Mouse (Mus musculus): ENCODE measurements around the gene C8a.

Gene C8a

GRCm38 (mm10) chr4:104842204-104842603 is 34.0 kb downstream of the C8a start:
- DNase-seq (ENCODE audit: low spot score in 2 of 2), result no peak

- DNase-seq (ENCODE audit: low spot score in 2 of 2), result no peak
Measured at GRCm38 (mm10) chr4:104838342-104838741, 37.9 kb downstream of the C8a start.

DNA sequence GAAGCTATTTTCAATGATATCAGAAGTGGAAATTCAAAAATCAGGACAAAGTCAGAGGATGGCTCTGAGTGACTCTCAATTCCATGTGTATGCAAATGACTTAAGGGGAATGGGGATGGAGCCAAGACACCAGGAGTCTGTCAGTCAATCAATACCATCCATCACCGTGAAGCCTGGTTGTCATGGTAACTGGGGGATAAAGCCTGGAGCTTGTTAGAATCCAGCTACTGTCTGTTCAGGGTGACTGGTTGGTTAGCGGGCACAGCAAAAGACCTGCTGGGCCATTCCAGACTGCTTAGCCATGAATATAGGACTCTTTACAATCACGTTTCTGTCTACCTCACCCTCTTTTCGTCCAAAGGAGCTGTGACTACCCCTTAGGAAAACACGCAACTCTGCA is 41.1 kb downstream of the C8a start:
- DNase-seq (ENCODE audit: low spot score in 2 of 2), result no peak

- DNase-seq (ENCODE audit: low spot score in 2 of 2), result peak in 1 of 2 experiments; percentile 15
Measured at GRCm38 (mm10) chr4:104828939-104829338, 47.3 kb downstream of the C8a start.

- DNase-seq (ENCODE audit: low spot score in 2 of 2), result no peak
Measured at GRCm38 (mm10) chr4:104824381-104825077, 51.7 kb downstream of the C8a start.

DNA sequence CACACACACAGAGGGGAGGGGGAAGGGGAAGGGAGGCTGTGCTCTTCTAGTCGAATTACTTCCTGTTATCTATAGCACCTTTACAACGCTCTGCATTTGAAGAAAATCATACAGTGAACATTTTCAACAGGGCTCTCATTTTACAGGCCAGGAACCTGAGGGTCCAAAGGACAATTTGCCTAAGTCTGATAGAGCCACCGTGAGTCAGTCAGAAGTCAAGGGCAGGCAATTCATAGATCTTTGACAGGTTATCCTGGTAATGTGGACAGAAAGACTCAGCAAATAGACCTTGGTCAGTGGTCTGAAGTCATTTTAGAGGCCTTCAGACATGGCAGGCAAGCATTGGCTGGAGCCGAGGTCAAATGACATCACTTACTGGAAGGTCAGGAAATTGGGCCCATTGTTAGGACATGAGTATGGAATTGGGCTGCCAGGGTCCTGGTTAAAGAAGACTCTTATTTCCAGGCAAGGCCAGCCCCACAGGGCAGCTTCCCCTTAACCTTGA is 52.5 kb downstream of the C8a start:
- DNase-seq (ENCODE audit: low spot score in 2 of 2), result no peak

- no peak for DNase-seq (ENCODE audit: low spot score in 2 of 2)
Measured at GRCm38 (mm10) chr4:104819891-104820290, 56.3 kb downstream of the C8a start.

GRCm38 (mm10) chr4:104818986-104819385 is 57.2 kb downstream of the C8a start:
- DNase-seq (ENCODE audit: low spot score in 2 of 2), result no peak

DNA sequence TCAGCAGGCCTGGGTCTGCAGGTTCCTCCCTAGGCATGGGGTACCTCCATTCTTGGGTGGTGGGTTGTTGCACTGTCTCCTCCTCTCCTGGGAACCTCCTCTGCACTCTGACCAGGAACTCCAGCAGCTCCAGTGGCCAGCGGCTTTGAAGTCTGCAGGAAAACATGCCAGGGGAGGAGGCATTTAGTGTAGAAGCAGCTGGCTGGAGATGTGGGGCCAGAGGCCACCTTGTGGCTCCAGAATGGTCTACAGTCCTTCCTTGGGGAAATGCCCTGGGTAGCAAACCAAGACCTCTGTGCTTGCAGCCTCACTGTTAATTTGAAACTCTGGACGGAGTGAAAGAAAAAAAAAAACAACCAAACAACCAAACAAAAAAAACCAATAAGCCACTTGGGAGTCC is 58.7 kb downstream of the C8a start:
- DNase-seq (ENCODE audit: low spot score in 2 of 2), result no peak

GRCm38 (mm10) chr4:104816519-104817232 is 59.5 kb downstream of the C8a start:
- no peak for DNase-seq (ENCODE audit: low spot score in 2 of 2)

DNA sequence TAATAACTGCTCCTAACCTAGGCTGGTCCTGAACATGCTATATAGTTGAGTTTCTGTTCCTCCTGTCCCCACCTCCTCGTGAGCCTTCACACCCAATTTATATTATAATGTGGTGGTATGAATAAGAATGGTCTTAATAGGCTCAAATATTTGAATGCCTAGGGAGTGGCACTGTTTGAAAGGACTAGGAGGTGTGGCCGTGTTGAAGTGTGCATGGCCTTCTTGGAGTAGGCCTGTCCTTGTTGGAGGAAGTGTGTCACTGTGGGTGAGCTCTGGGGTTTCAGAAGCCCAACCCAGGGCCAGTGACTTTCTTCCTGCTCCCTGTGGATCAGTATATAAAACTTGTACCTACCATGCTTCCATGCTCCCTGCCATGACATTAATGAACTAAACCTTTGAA is 62.6 kb downstream of the C8a start:
- no peak for DNase-seq (ENCODE audit: low spot score in 2 of 2)

DNA sequence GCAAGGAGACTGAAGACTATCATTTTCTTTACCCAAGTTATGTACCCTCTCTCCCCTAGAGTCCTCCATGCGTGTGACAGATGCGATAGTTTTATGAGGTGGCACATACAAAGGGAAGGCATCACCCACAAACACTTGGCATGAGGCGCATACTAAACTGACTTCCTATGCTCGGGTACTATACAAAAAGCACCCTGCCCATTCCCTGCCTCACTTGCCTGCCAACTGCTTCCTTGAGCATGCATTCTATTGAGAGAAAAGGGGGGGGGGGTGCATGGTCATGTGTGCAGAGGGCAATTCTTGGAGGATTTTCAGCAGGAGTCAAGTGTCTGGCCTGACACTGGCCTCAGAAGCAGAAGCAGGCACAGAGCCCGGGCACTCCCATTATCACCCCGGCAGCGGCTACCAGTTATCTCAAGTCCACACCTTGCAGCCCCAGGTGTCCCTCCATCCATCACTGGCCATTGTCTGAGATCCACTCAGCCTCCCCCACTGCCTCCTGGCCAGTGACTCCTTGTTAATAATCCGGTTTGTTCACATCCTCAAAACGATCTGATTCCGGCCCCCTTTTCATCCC is 65.4 kb downstream of the C8a start:
- DNase-seq (ENCODE audit: low spot score in 2 of 2), result no peak

GRCm38 (mm10) chr4:104805414-104806257 is 70.6 kb downstream of the C8a start:
- no peak for DNase-seq (ENCODE audit: low spot score in 2 of 2)

DNA sequence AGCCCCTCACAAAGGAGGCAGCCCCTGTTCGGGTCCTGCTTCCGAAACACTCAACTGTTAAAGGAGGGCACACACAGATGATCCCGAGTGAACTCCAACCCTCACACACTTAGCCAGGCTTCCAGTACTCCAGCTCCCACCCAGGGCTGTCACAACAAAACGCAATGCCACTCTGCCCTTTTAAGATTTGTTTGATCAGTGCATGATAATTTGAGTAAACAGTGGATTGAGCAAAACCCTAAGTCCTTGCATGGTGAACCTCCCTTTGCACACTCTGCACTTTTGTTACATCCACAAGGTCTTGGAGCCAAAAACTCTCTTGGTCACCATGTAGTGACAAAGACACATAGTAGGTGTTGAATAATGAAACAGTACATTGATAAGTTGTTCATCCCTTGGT is 72.1 kb downstream of the C8a start:
- DNase-seq (ENCODE audit: low spot score in 2 of 2), result no peak

DNA sequence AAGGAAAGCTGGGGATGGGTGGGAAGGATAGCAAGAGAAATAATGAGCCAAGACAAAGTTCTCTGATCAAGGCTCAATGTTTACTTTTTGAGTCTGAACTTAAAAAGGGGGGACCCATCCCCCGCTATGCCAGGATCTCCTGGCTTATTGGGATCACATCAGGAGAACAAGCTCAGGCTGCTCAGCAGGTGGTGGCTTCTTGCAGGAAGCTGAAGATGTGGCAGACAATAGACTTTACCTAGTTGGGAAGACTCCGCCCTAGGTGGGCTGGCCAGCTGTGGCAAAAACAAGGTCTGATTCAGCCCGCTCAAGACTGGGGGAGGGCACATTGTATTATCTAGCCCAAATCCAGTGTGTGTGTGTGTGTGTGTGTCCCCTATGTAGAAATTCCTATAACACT is 74.6 kb downstream of the C8a start:
- no peak for DNase-seq (ENCODE audit: low spot score in 2 of 2)

DNA sequence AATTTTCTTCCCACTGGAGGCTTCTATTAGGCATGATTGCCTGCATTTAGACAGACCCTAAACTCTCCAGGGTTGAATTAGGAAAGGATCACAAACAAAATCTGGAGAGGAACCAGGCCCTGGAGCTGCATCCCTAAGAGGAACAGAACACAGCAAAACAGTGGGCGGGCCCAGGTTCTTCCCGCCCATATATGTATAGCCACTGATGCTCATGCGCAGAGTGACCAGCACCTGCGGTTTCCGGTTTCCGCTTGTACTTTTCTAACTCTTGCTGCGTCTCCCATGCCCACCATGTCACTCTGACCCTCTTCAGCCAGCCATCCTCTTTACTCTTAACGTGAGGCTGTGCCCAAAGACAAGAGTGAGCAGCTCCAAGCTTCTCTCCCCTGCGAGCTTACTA is 77.2 kb downstream of the C8a start:
- no peak for DNase-seq (ENCODE audit: low spot score in 2 of 2)

DNA sequence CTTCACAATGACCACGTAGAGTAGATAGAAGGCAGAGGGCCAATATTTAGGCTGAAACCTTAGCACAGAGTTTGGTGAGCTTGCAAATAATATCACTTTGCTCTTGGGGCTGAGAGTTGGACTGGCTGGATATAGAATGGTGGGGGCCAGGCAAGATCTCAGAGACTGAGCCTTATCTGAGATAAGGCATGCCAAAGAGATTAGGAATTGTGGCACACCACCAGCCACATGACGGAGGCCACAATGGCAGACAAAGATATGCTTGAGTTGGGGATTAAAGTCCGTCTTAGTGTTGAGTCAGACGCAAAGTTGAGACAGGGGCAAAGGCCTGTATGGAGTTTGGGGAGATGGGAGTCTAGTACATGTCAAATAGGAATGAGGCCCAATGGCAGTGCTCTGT is 84.1 kb downstream of the C8a start:
- no peak for DNase-seq (ENCODE audit: low spot score in 2 of 2)

DNA sequence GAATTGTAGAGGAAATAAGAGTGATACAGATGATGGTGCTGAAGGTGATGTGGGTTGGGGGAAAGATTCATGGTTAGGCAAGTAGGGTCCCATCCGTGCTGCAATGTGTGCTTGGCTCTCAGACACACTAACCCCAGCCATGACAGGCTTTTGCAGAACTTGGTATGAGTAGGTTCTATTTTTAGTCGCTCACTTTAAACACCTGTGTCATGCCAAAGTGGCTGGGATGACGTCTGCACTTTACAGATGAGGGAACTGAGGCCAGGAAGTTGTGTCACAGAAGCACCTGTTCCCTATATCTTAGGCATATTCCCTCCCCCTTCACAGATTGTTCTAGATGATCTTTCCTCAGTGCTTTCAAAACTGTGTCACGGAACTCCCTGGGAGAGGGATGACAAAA is 93.9 kb downstream of the C8a start:
- DNase-seq (ENCODE audit: low spot score in 2 of 2), result no peak

DNA sequence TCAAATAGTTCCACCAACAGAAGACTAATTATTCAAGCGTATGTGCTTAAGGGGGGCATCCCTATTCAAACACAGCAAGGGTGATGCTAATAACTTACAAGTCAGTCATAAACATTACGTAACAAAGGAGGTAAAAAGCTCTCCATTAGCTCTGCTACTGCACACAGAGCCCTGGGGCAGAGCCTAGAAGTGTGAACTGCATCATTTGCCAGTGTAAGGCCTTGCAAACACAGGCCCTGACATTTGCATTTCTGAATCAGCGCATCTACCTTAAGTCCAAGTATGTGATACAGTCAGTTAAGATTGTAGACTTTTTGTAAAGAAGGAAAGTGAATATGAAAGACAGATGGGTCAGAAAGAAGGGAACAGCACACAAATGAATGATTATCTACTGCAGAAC is 94.8 kb downstream of the C8a start:
- DNase-seq (ENCODE audit: low spot score in 2 of 2), result no peak

GRCm38 (mm10) chr4:104779460-104779859 is 96.7 kb downstream of the C8a start:
- no peak for DNase-seq (ENCODE audit: low spot score in 2 of 2)

- no peak for DNase-seq (ENCODE audit: low spot score in 2 of 2)
Measured at GRCm38 (mm10) chr4:104775601-104776000, 100.6 kb downstream of the C8a start.

DNA sequence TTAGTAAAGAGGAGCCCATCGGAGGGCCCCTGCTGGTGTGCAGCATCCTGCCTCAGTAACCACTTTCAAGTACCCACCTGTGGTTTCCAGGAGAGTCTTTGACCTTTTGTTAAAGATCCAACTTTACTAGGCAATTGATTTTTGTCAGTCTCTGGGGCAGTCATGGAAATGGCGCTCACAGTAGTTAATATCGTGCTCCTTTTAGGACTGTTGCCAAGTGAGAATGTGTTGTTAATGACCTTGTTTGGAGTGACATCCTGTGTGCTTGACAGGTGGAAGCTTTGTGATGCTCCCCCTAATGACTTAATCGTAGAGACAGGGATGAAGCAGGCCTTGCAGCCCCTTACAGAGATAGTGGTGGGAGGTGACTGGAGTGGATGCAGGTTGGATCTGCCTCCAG is 105.9 kb downstream of the C8a start:
- no peak for DNase-seq (ENCODE audit: low spot score in 2 of 2)
